Mouse (Mus musculus): Measurements from ENCODE around the gene Megf6.

Gene Megf6

GRCm38 (mm10) chr4:154170506-154171150 is at the start of gene Megf6:
TSS of gene Megf6 (plus strand) at chr4:154170730.
- no peak for DNase-seq (ENCODE audit: low spot score)

- DNase-seq (ENCODE audit: low spot score), result no peak
Observed at GRCm38 (mm10) chr4:154121800-154122199, 48.7 kb upstream of the Megf6 start.

DNA sequence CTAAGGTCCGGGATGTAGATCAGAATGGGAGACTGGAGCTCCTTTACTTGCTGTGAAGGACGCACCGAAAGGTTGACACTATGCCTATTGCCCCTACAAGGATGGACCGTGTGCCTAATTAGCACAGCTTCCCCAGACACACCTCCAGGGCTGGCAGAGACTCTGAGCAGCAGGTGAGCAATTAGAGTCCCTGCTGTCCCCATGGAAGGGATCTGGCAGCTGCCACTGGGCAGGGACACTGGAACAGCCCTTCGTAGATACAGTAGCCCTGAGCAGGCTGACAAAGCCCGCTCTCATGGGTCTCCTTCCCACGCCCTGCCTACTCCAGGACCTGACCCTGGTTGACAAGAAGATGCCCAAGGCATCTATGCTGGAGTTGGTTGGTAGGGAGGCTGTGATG is 48.2 kb upstream of the Megf6 start:
- no peak for DNase-seq (ENCODE audit: low spot score)

DNA sequence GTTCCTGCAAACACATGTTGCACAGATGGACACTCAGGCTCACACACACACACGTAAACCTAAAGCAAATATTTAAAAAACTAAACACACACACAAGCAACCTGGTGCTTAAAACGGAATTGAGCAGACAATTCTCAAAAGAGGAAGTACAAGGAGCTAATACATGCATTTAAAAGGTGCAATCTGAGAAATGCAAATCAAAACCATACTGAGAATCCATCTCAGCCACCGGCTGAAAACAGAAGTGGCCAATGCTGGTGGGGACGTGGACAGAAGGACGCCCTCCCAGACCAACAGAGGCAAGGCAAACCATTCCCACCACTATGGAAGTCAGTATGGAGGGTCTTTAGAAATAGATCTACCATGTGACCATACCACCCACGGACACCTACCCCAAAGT is 47.0 kb upstream of the Megf6 start:
- no peak for DNase-seq (ENCODE audit: low spot score)

DNA sequence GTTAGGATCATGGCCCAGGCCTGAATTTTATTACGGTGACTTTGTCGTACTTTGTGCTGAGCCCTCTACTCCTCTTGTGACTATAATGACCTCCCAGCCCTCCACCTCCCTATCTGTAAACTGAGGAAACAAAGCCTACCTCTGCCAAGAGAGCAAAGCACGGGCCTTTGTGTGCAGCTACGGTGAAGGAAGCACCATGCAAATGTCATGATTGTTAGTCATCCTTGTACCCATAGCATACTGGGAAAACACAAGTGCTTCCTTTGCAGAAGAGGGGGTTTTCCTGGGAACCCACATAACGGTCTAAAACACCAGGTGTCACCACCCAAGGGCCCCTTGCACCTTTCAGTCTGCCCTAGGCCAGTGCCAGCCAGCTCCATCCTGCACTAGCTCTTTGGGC is 45.3 kb upstream of the Megf6 start:
- DNase-seq (ENCODE audit: low spot score), result no peak

GRCm38 (mm10) chr4:154127273-154127672 is 43.3 kb upstream of the Megf6 start:
- no peak for DNase-seq (ENCODE audit: low spot score)

GRCm38 (mm10) chr4:154129950-154130349 is 40.6 kb upstream of the Megf6 start:
- no peak for DNase-seq (ENCODE audit: low spot score)

GRCm38 (mm10) chr4:154131894-154132293 is 38.6 kb upstream of the Megf6 start:
- DNase-seq (ENCODE audit: low spot score), result no peak

DNA sequence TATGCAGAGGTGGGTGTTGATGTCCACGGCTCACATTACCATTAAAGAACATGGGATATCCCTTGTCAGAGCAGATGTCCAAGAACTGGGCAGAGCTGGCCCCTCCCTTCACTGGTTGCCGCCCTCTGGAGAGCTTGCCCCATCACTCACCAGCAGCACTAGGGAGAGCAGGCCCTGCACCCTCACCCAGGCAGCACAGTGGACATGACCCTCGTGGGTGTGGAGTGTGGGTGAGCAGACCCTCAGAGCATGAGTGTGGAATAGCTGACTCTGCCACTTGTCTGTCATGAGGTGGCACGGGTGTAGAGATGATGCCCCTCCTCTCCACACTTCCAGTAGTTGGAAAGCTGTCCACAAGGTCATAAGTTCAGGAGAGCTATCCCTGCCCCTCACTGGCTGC is 35.7 kb upstream of the Megf6 start:
- no peak for DNase-seq (ENCODE audit: low spot score)

DNA sequence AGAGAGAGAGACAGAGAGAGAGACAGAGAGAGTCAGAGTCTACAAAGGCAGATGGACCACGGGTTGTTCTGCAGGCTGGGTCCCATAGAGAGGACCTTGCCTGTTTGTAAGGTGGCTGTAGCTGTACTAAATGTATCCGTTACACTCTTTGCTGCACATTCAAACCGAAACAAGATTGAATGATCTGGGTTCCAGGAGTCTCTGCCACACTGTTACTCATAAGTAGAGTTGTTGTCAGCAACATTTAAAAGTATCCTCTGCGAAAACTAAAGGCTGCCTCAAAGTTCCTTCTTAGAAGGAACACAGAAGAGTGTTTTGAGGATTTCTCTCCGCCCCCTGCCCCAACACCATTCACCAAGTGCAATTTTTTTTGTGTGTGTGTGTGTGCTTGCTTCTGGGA is 33.4 kb upstream of the Megf6 start:
- no peak for DNase-seq (ENCODE audit: low spot score)

DNA sequence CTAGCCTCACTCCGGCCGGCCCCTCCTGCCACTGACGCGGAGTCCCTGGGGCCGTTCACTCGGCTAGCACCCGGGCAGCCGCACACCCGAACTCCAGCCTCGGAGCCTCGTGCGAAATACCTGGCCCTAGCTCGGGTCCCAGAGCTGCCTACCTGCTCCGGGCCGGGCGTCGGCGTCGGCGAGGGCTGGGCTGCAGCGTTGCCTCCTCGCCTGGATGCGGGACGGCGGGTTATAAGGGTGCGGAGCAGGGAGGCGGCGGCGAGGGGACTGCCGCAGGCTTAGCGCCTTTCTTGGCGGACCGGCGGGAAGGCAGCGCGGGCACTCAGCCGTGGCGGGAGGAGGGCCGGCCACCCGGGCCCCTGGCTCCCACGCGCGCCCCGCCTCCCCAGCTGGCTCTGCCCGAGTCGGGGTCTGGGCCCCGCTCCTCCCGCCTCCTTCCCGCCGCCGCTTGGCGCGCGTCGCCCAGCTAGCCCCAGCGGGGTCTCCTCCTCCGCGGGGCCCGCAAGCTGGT is 30.8 kb upstream of the Megf6 start:
- no peak for DNase-seq (ENCODE audit: low spot score)

- no peak for DNase-seq (ENCODE audit: low spot score)
Observed at GRCm38 (mm10) chr4:154140182-154140212, 30.5 kb upstream of the Megf6 start, which contains the start of gene Trp73. TSS of gene Trp73 (minus strand) at chr4:154140208.

- no peak for DNase-seq (ENCODE audit: low spot score)
Observed at GRCm38 (mm10) chr4:154140213-154141008, 30.1 kb upstream of the Megf6 start.

GRCm38 (mm10) chr4:154141009-154141867 is 29.3 kb upstream of the Megf6 start:
- DNase-seq (ENCODE audit: low spot score), result no peak

GRCm38 (mm10) chr4:154142211-154143040 is 28.1 kb upstream of the Megf6 start, which contains the start of gene Wrap73:
TSS of gene Wrap73 (plus strand) at chr4:154142372.
- peak; percentile 81 for DNase-seq (ENCODE audit: low spot score)

DNA sequence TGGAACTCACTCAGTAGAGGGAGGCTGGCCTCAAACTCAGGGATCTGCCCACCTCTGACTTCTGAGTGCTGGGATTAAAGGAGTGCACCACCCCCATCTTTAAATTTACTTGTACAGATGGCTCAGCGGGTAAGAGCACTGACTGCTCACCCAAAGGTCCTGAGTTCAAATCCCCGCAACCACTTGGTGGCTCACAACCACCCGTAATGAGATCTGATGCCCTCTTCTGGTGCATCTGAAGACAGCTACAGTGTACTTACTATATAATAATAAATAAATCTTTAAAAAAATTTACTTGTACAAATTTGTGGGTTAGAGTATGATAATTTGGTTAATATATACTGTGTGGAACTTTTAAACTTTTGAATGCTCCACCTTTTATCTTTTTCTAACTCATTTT is 25.8 kb upstream of the Megf6 start:
- DNase-seq (ENCODE audit: low spot score), result no peak

DNA sequence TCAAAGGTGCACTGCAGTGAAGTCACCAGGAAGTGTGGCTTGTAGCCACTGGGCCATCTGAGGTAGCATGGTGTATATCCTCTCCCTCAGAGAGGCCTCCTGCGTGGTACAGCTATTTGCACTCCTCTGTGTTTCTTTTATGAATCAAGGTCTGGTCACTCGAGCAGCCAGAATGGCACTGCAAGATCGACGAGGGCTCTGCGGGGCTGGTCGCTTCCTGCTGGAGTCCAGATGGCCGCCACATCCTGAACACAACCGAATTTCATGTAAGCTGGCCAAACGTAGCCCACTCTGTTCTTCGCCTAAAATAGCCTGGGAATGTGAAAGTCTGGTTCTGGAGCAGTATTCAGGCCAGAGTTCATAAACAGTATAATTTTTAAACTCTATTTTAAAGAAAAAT is 24.2 kb upstream of the Megf6 start:
- DNase-seq (ENCODE audit: low spot score), result no peak

DNA sequence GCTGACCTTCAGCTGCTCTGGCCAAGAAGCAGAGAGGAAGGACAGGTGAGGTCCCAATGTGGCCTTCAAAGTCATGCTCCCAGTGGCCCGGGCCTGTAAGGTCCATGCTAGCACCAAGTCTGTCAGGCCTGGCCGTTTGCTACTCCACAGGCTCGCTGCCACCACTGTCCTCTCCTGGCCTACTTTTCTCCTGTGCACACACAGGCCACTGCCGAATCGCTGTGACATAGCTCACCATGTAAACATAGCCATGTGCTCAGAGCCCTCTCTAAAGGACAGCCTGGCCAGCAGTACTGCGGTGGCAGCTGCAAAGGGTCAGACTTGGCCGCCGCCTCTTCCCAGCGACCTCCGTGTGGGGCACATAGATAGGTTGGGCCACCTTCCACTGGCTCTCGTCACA is 16.4 kb upstream of the Megf6 start:
- DNase-seq (ENCODE audit: low spot score), result no peak

DNA sequence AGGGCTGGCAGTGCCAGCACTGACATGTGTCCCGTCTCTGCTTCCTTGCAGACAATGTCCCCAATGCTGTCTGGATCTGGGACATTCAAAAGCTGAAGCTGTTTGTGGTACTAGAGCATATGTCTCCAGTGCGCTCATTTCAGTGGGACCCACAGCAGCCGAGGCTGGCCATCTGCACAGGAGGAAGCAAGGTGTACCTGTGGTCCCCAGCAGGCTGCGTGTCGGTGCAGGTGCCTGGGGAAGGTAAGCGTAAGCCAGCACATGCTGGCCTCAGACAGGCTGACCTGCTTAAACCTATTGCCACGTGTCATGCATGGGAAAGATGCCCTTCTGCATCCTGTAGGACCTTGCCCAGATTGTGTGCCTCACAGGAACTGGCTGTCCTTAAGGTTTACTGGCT is 14.5 kb upstream of the Megf6 start:
- DNase-seq (ENCODE audit: low spot score), result no peak

GRCm38 (mm10) chr4:154157970-154158662 is 12.4 kb upstream of the Megf6 start:
- DNase-seq (ENCODE audit: low spot score), result no peak

GRCm38 (mm10) chr4:154159002-154159401 is 11.5 kb upstream of the Megf6 start:
- peak; percentile 52 for DNase-seq (ENCODE audit: low spot score)
